Comparison of ENCODE assay signal across 38 mouse cellular contexts in the genomic region with DNA sequence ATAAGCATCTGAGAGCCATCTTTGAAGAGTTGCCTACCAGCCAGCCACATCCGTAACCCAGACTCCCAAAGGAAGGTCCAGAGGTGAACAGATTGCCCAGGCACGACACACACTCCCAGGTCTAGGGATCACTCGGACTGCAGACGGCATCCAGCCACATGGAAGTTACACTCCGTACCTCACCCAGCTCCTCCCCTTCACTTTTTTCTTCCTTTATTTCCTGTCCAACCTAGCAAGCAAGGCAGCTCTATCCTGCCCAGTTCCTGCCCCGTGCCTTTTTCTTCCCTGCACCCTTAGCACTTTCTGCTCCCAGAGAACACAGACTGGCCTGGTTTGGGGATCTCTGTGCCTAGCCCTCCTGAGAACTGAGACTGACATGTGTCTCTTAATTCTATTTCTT. TPM values are rescaled to one million over a fixed set of nuclear protein-coding genes. Genes with fewer than 3 reads are reported as not detected.
A peak's percentile ranks its signal among the peaks of the same experiment; 100 is the strongest.
DNase-seq lines count a peak whose midpoint lies in the region; ATAC-seq and TF ChIP-seq lines count a peak whose summit lies in the region.
"Had no signal": no experiment of that assay in that cellular context is flagged by ENCODE, and none has a peak within 500 bp of the region (broad histone marks: within the 10 kb centered on the region; RNA-seq: fewer than 3 reads in every experiment).

No protein-coding gene starts in this region.

- no peaks in the 10 kb centered on the region for H3K4me1 ChIP-seq in stomach, embryonic 16.5 days (ENCODE audit: control insufficient read depth, insufficient read depth, low read length)
- H3K4me1 ChIP-seq in stomach, postnatal 0 days (replicated peaks; ENCODE audit: control insufficient read depth, insufficient read depth), result no peaks in the 10 kb centered on the region
- H3K4me1 ChIP-seq in intestine, embryonic 16.5 days (ENCODE audit: control insufficient read depth, insufficient read depth, low read length), result 0 out of 2 replicates have a peak, but pooled peaks cover 3% of the 10 kb centered on the region
- peaks cover 8% of the 10 kb centered on the region for H3K4me1 ChIP-seq in limb, embryonic 13.5 days
- H3K4me1 ChIP-seq: heart, embryonic 15.5 days; liver, embryonic 13.5 days; midbrain, embryonic 15.5 days had no signal

- peak overlapping the region; percentile 47 for H3K4me3 ChIP-seq in gastrocnemius, adult 2 months
- no peak overlapping the region for H3K4me3 ChIP-seq in stomach, embryonic 16.5 days (replicated peaks; ENCODE audit: low read length)
- H3K4me3 ChIP-seq in stomach, postnatal 0 days (ENCODE audit: low read depth, low read length), result no peak overlapping the region
- H3K4me3 ChIP-seq in intestine, embryonic 16.5 days (ENCODE audit: low read length), result no peak overlapping the region
- H3K4me3 ChIP-seq in limb, embryonic 13.5 days, result no peak overlapping the region
- H3K4me3 ChIP-seq: forebrain, embryonic 13.5 days; heart, embryonic 15.5 days; limb, embryonic 15.5 days; liver, embryonic 13.5 days; midbrain, embryonic 15.5 days; neural tube, embryonic 15.5 days had no signal

- H3K9ac ChIP-seq in stomach, embryonic 16.5 days (ENCODE audit: low read length), result no peak overlapping the region
- no peak overlapping the region for H3K9ac ChIP-seq in stomach, postnatal 0 days (ENCODE audit: low read length)
- H3K9ac ChIP-seq in intestine, embryonic 16.5 days (ENCODE audit: low read depth, low read length), result no peak overlapping the region
- no peak overlapping the region for H3K9ac ChIP-seq in limb, embryonic 13.5 days
- H3K9ac ChIP-seq: forebrain, embryonic 13.5 days; heart, embryonic 15.5 days; limb, embryonic 15.5 days; liver, embryonic 13.5 days; midbrain, embryonic 15.5 days; neural tube, embryonic 15.5 days had no signal

- H3K4me2 ChIP-seq in stomach, embryonic 16.5 days (ENCODE audit: low read depth, low read length), result no peak overlapping the region
- no peak overlapping the region for H3K4me2 ChIP-seq in stomach, postnatal 0 days (replicated peaks; ENCODE audit: low read depth)
- H3K4me2 ChIP-seq in intestine, embryonic 16.5 days (ENCODE audit: low read depth, low read length), result peak overlapping the region; percentile 23
- peak overlapping the region; percentile 21 for H3K4me2 ChIP-seq in limb, embryonic 13.5 days (replicated peaks)
- H3K4me2 ChIP-seq: forebrain, embryonic 13.5 days; heart, embryonic 15.5 days; limb, embryonic 15.5 days; liver, embryonic 13.5 days; midbrain, embryonic 15.5 days; neural tube, embryonic 15.5 days had no signal

- 0 out of 2 replicates have a peak, but pooled peaks have one; percentile 37 for ATAC-seq in stomach, embryonic 16.5 days (ENCODE audit: insufficient read depth, low FRiP score)
- no peak for ATAC-seq in stomach, postnatal 0 days (ENCODE audit: low FRiP score, low TSS enrichment)
- peak; percentile 90 for ATAC-seq in intestine, embryonic 16.5 days
- no peak for ATAC-seq in limb, embryonic 13.5 days (ENCODE audit: low FRiP score, low read depth)
- ATAC-seq in CD4-positive, CD25-positive, alpha-beta regulatory T cell, adult 4 months, result no peak
- ATAC-seq: forebrain, embryonic 13.5 days; hindbrain, embryonic 16.5 days; midbrain, embryonic 15.5 days; Patski had no signal

- H3K27me3 ChIP-seq in stomach, embryonic 16.5 days (ENCODE audit: control insufficient read depth, insufficient read depth, low read length), result no peaks in the 10 kb centered on the region
- H3K27me3 ChIP-seq in stomach, postnatal 0 days (ENCODE audit: control insufficient read depth, insufficient read depth, low read length), result no peaks in the 10 kb centered on the region
- no peaks in the 10 kb centered on the region for H3K27me3 ChIP-seq in intestine, embryonic 16.5 days (replicated peaks; ENCODE audit: control insufficient read depth, insufficient read depth, low read length)
- H3K27me3 ChIP-seq in limb, embryonic 13.5 days, result no peaks in the 10 kb centered on the region
- H3K27me3 ChIP-seq: forebrain, embryonic 13.5 days; heart, embryonic 15.5 days; limb, embryonic 15.5 days; liver, embryonic 13.5 days; midbrain, embryonic 15.5 days; neural tube, embryonic 15.5 days had no signal

- peak overlapping the region; percentile 69 for H3K27ac ChIP-seq in gastrocnemius, adult 2 months
- no peak overlapping the region for H3K27ac ChIP-seq in stomach, embryonic 16.5 days (ENCODE audit: low read length)
- H3K27ac ChIP-seq in stomach, postnatal 0 days (replicated peaks), result no peak overlapping the region
- peak overlapping the region; percentile 70 for H3K27ac ChIP-seq in intestine, embryonic 16.5 days (ENCODE audit: low read length)
- H3K27ac ChIP-seq in limb, embryonic 13.5 days, result no peak overlapping the region
- H3K27ac ChIP-seq: forebrain, embryonic 13.5 days; heart, embryonic 15.5 days; kidney, postnatal 0 days; limb, embryonic 15.5 days; liver, embryonic 13.5 days; macrophage; midbrain, embryonic 15.5 days; neural tube, embryonic 15.5 days had no signal

- no peak for TF ChIP-seq EP300 in stomach, postnatal 0 days (optimal IDR thresholded peaks at IDR 0.05)

- no peak for TF ChIP-seq CTCF in gastrocnemius, adult 2 months (IDR thresholded peaks at IDR 0.05)
- no peak for TF ChIP-seq CTCF in stomach, postnatal 0 days (IDR thresholded peaks at IDR 0.05; ENCODE audit: low read depth)

- WGBS in stomach, embryonic 16.5 days, result 52% methylated on average over 6 of the region's 6 CpGs
- 59% methylated on average over 6 of the region's 6 CpGs for WGBS in stomach, postnatal 0 days
- 26% methylated on average over 6 of the region's 6 CpGs for WGBS in intestine, embryonic 16.5 days
- WGBS in limb, embryonic 13.5 days, result 44% methylated on average over 6 of the region's 6 CpGs

- H3K9me3 ChIP-seq in stomach, embryonic 16.5 days (replicated peaks; ENCODE audit: control insufficient read depth, low read length), result no peaks in the 10 kb centered on the region
- H3K9me3 ChIP-seq in stomach, postnatal 0 days (ENCODE audit: control insufficient read depth, low read length), result no peaks in the 10 kb centered on the region
- no peaks in the 10 kb centered on the region for H3K9me3 ChIP-seq in intestine, embryonic 16.5 days (ENCODE audit: control insufficient read depth, low read length)
- H3K9me3 ChIP-seq in limb, embryonic 13.5 days, result no peaks in the 10 kb centered on the region
- H3K9me3 ChIP-seq: forebrain, embryonic 13.5 days; heart, embryonic 15.5 days; limb, embryonic 15.5 days; liver, embryonic 13.5 days; midbrain, embryonic 15.5 days; neural tube, embryonic 15.5 days had no signal

- H3K36me3 ChIP-seq in stomach, embryonic 16.5 days (ENCODE audit: control insufficient read depth, insufficient read depth, low read length), result no peaks in the 10 kb centered on the region
- H3K36me3 ChIP-seq in stomach, postnatal 0 days (ENCODE audit: control insufficient read depth, insufficient read depth, low read length), result no peaks in the 10 kb centered on the region
- no peaks in the 10 kb centered on the region for H3K36me3 ChIP-seq in intestine, embryonic 16.5 days (ENCODE audit: control insufficient read depth, insufficient read depth, low read length)
- no peaks in the 10 kb centered on the region for H3K36me3 ChIP-seq in limb, embryonic 13.5 days
- H3K36me3 ChIP-seq: heart, embryonic 15.5 days; limb, embryonic 15.5 days; liver, embryonic 13.5 days; midbrain, embryonic 15.5 days; neural tube, embryonic 15.5 days had no signal

- peak; percentile 17 for DNase-seq in gastrocnemius, adult 2 months
- DNase-seq in gastrocnemius, postnatal 36 days, result no peak
- no peak for DNase-seq in stomach, postnatal 0 days (ENCODE audit: low spot score)
- DNase-seq in adrenal gland, postnatal 25 days, result no peak
- DNase-seq: adrenal gland, postnatal 14 days; cerebellum, adult 8-10 months; cerebellum, postnatal 25 days; kidney, adult 18-20 months; kidney, postnatal 4 days; layer of hippocampus, adult 9-11 months; liver, embryonic 13.5 days; lung, adult 18-20 months; retina, postnatal 1 day; right cerebral cortex, postnatal 14 days; thymus, postnatal 25 days had no signal

- intact Hi-C loops in gastrocnemius, adult 2 months (cut with DNase I), result no loop called here
- intact Hi-C loops in gastrocnemius, postnatal 36 days (cut with DNase I), result no loop called here

RNA-seq across cellular contexts. Expression of gene Olfr282, which starts 6.3 kb away (rescaled TPM):
- not detected for total RNA-seq in gastrocnemius, adult 2 months (2021)
- not detected for total RNA-seq in gastrocnemius, postnatal 36 days (2021)
- not detected in 2 replicates for polyA plus RNA-seq in stomach, embryonic 16.5 days (2015; fragmentation: Nextera tagmentation; extraction: Ambion mirVana)
- polyA plus RNA-seq in stomach, postnatal 0 days (2015; fragmentation: Nextera tagmentation; extraction: Ambion mirVana), result not detected in 2 replicates
- not detected in 2 replicates for polyA plus RNA-seq in intestine, embryonic 16.5 days (2015; fragmentation: Nextera tagmentation; extraction: Ambion mirVana)
- not detected in 2 replicates for polyA plus RNA-seq in limb, embryonic 13.5 days (2015; fragmentation: Nextera tagmentation; extraction: Ambion mirVana)
- polyA plus RNA-seq in CD4-positive, CD25-positive, alpha-beta regulatory T cell, adult 4 months (2017; shearing (Covaris generic)), result not detected
- total RNA-seq in adrenal gland, postnatal 25 days (2021), result not detected in 2 replicates
- total RNA-seq: adrenal gland, postnatal 14 days; heart, postnatal 25 days; left cerebral cortex, postnatal 14 days; megakaryocyte-erythroid progenitor cell, adult 5-6 weeks; MEL had no signal
- polyA plus RNA-seq: brain, embryonic 14.5 days; embryonic facial prominence, embryonic 11.5 days; forebrain, embryonic 13.5 days; gonadal fat pad, adult 2 months; heart, embryonic 15.5 days; hindbrain, embryonic 11.5 days; hindbrain, embryonic 16.5 days; kidney, postnatal 0 days; limb, embryonic 15.5 days; liver, embryonic 13.5 days; macrophage; midbrain, embryonic 15.5 days; neural tube, embryonic 15.5 days; Patski; small intestine, adult 2 months; stomach, embryonic 14.5 days had no signal

RNA-seq across cellular contexts. Expression of gene Olfr281, which starts 27.6 kb away (rescaled TPM):
- total RNA-seq in gastrocnemius, adult 2 months (2021), result not detected
- total RNA-seq in gastrocnemius, postnatal 36 days (2021), result not detected
- polyA plus RNA-seq in stomach, embryonic 16.5 days (2015; fragmentation: Nextera tagmentation; extraction: Ambion mirVana), result not detected in 2 replicates
- not detected in 2 replicates for polyA plus RNA-seq in stomach, postnatal 0 days (2015; fragmentation: Nextera tagmentation; extraction: Ambion mirVana)
- not detected in 2 replicates for polyA plus RNA-seq in intestine, embryonic 16.5 days (2015; fragmentation: Nextera tagmentation; extraction: Ambion mirVana)
- polyA plus RNA-seq in limb, embryonic 13.5 days (2015; fragmentation: Nextera tagmentation; extraction: Ambion mirVana), result not detected in 2 replicates
- not detected for polyA plus RNA-seq in CD4-positive, CD25-positive, alpha-beta regulatory T cell, adult 4 months (2017; shearing (Covaris generic))
- total RNA-seq in adrenal gland, postnatal 25 days (2021), result not detected in 2 replicates
- total RNA-seq: adrenal gland, postnatal 14 days; heart, postnatal 25 days; left cerebral cortex, postnatal 14 days; megakaryocyte-erythroid progenitor cell, adult 5-6 weeks had no signal
- polyA plus RNA-seq: brain, embryonic 14.5 days; embryonic facial prominence, embryonic 11.5 days; forebrain, embryonic 13.5 days; gonadal fat pad, adult 2 months; heart, embryonic 15.5 days; hindbrain, embryonic 11.5 days; hindbrain, embryonic 16.5 days; kidney, postnatal 0 days; limb, embryonic 15.5 days; liver, embryonic 13.5 days; macrophage; midbrain, embryonic 15.5 days; neural tube, embryonic 15.5 days; Patski; small intestine, adult 2 months; stomach, embryonic 14.5 days had no signal

RNA-seq across cellular contexts. Expression of gene Olfr283, which starts 44.0 kb away (rescaled TPM):
- total RNA-seq in gastrocnemius, adult 2 months (2021), result not detected
- total RNA-seq in gastrocnemius, postnatal 36 days (2021), result not detected
- not detected in 2 replicates for polyA plus RNA-seq in stomach, embryonic 16.5 days (2015; fragmentation: Nextera tagmentation; extraction: Ambion mirVana)
- not detected in 2 replicates for polyA plus RNA-seq in stomach, postnatal 0 days (2015; fragmentation: Nextera tagmentation; extraction: Ambion mirVana)
- polyA plus RNA-seq in intestine, embryonic 16.5 days (2015; fragmentation: Nextera tagmentation; extraction: Ambion mirVana), result not detected in 2 replicates
- not detected in 2 replicates for polyA plus RNA-seq in limb, embryonic 13.5 days (2015; fragmentation: Nextera tagmentation; extraction: Ambion mirVana)
- polyA plus RNA-seq in CD4-positive, CD25-positive, alpha-beta regulatory T cell, adult 4 months (2017; shearing (Covaris generic)), result not detected
- total RNA-seq in adrenal gland, postnatal 25 days (2021), result not detected in 2 replicates
- total RNA-seq: adrenal gland, postnatal 14 days; heart, postnatal 25 days; left cerebral cortex, postnatal 14 days; megakaryocyte-erythroid progenitor cell, adult 5-6 weeks had no signal
- polyA plus RNA-seq: brain, embryonic 14.5 days; embryonic facial prominence, embryonic 11.5 days; forebrain, embryonic 13.5 days; gonadal fat pad, adult 2 months; heart, embryonic 15.5 days; hindbrain, embryonic 11.5 days; hindbrain, embryonic 16.5 days; kidney, postnatal 0 days; limb, embryonic 15.5 days; liver, embryonic 13.5 days; macrophage; midbrain, embryonic 15.5 days; neural tube, embryonic 15.5 days; Patski; small intestine, adult 2 months; stomach, embryonic 14.5 days had no signal

RNA-seq across cellular contexts. Expression of gene OR5BS1P, which starts 44.9 kb away (rescaled TPM):
- not detected for total RNA-seq in gastrocnemius, adult 2 months (2021)
- total RNA-seq in gastrocnemius, postnatal 36 days (2021), result not detected
- polyA plus RNA-seq in stomach, embryonic 16.5 days (2015; fragmentation: Nextera tagmentation; extraction: Ambion mirVana), result not detected in 2 replicates
- not detected in 2 replicates for polyA plus RNA-seq in stomach, postnatal 0 days (2015; fragmentation: Nextera tagmentation; extraction: Ambion mirVana)
- polyA plus RNA-seq in intestine, embryonic 16.5 days (2015; fragmentation: Nextera tagmentation; extraction: Ambion mirVana), result not detected in 2 replicates
- not detected in 2 replicates for polyA plus RNA-seq in limb, embryonic 13.5 days (2015; fragmentation: Nextera tagmentation; extraction: Ambion mirVana)
- polyA plus RNA-seq in CD4-positive, CD25-positive, alpha-beta regulatory T cell, adult 4 months (2017; shearing (Covaris generic)), result not detected
- total RNA-seq in adrenal gland, postnatal 25 days (2021), result not detected in 2 replicates
- total RNA-seq: adrenal gland, postnatal 14 days; heart, postnatal 25 days; left cerebral cortex, postnatal 14 days; megakaryocyte-erythroid progenitor cell, adult 5-6 weeks had no signal
- polyA plus RNA-seq: brain, embryonic 14.5 days; embryonic facial prominence, embryonic 11.5 days; forebrain, embryonic 13.5 days; gonadal fat pad, adult 2 months; heart, embryonic 15.5 days; hindbrain, embryonic 11.5 days; hindbrain, embryonic 16.5 days; kidney, postnatal 0 days; limb, embryonic 15.5 days; liver, embryonic 13.5 days; macrophage; midbrain, embryonic 15.5 days; neural tube, embryonic 15.5 days; Patski; small intestine, adult 2 months; stomach, embryonic 14.5 days had no signal

RNA-seq across cellular contexts. Expression of gene Lalba, which starts 57.8 kb away (rescaled TPM):
- total RNA-seq in gastrocnemius, adult 2 months (2021), result not detected
- total RNA-seq in gastrocnemius, postnatal 36 days (2021), result not detected
- polyA plus RNA-seq in stomach, embryonic 16.5 days (2015; fragmentation: Nextera tagmentation; extraction: Ambion mirVana), result 0.25 TPM in 1 of 2 replicates, not detected in the other
- 0.42 and 0.70 TPM in 2 replicates for polyA plus RNA-seq in stomach, postnatal 0 days (2015; fragmentation: Nextera tagmentation; extraction: Ambion mirVana)
- 0.31 TPM in 1 of 2 replicates, not detected in the other for polyA plus RNA-seq in intestine, embryonic 16.5 days (2015; fragmentation: Nextera tagmentation; extraction: Ambion mirVana)
- 0.19 TPM in 1 of 2 replicates, not detected in the other for polyA plus RNA-seq in limb, embryonic 13.5 days (2015; fragmentation: Nextera tagmentation; extraction: Ambion mirVana)
- polyA plus RNA-seq in CD4-positive, CD25-positive, alpha-beta regulatory T cell, adult 4 months (2017; shearing (Covaris generic)), result under 1 TPM in 1 of 2 experiments, not detected in 1; 0.56 TPM
- total RNA-seq in adrenal gland, postnatal 25 days (2021), result not detected in 2 replicates
- total RNA-seq: adrenal gland, postnatal 14 days; heart, postnatal 25 days; left cerebral cortex, postnatal 14 days; megakaryocyte-erythroid progenitor cell, adult 5-6 weeks; MEL had no signal
- polyA plus RNA-seq: brain, embryonic 14.5 days; forebrain, embryonic 13.5 days; heart, embryonic 15.5 days; hindbrain, embryonic 11.5 days; hindbrain, embryonic 16.5 days; liver, embryonic 13.5 days; macrophage; midbrain, embryonic 15.5 days; neural tube, embryonic 15.5 days; Patski; small intestine, adult 2 months; stomach, embryonic 14.5 days had no signal

Comparison
In these comparisons a context has a peak if more than half of its experiments do, and no peak if none do; other contexts are left out.
1. ATAC-seq: peak in stomach, embryonic 16.5 days (single experiment) and intestine, embryonic 16.5 days (single experiment); none in stomach, postnatal 0 days (single experiment), limb, embryonic 13.5 days (single experiment) and CD4-positive, CD25-positive, alpha-beta regulatory T cell, adult 4 months (single experiment).
2. H3K27ac ChIP-seq: peak in gastrocnemius, adult 2 months (single experiment) and intestine, embryonic 16.5 days (single experiment); none in stomach, embryonic 16.5 days (single experiment), stomach, postnatal 0 days (single experiment) and limb, embryonic 13.5 days (single experiment).
3. H3K4me2 ChIP-seq: peak in intestine, embryonic 16.5 days (single experiment) and limb, embryonic 13.5 days (single experiment); none in stomach, embryonic 16.5 days (single experiment) and stomach, postnatal 0 days (single experiment).